8 mouse cellular contexts compared by ENCODE assay signal in the genomic region with DNA sequence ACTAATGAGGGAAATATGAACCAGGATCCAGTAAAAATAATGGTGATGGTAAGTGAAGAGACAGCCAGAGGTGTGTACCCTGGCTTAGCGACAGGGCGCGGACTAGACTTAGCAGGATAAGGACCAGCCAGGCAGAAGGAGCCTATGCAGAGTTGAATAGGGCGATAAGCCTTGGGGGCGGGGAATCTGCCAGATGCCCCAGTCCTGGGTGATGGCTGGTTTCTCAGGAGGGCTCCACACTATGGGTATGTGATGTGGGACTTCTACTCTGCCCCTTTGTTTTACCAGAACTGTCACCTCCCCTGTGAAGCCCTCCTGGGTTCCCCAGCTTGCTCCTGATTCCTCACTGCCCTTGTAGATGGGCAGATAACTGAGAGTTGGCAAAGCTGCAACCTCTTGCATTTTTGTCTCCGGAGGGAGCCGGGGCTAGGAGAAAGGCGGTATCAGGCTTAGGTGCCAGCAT. TPM values are rescaled to one million over a fixed set of nuclear protein-coding genes. Genes with fewer than 3 reads are reported as not detected.
DNase-seq lines count a peak whose midpoint lies in the region; ATAC-seq and TF ChIP-seq lines count a peak whose summit lies in the region.

No protein-coding gene starts in this region.

- ATAC-seq in cerebellum, adult (ENCODE audit: insufficient number of reproducible peaks, low FRiP score, low TSS enrichment) = no peak

- no peak for TF ChIP-seq POLR2A in cerebellum, adult 2 months (IDR thresholded peaks at IDR 0.05; ENCODE audit: borderline replicate concordance, insufficient read depth, low read length)

- peak overlapping the region; percentile 0 for H3K4me3 ChIP-seq in cerebellum, adult 2 months (replicated peaks; ENCODE audit: insufficient read depth, low read depth, low read length)
- H3K4me3 ChIP-seq in left cerebral cortex, adult 2 months = no peak overlapping the region
- peak overlapping the region; percentile 22 for H3K4me3 ChIP-seq in macrophage (ENCODE audit: inconsistent target)

- H3K27ac ChIP-seq in cerebellum, adult 2 months (ENCODE audit: insufficient read depth, low read length) = peak overlapping the region; percentile 90
- peak overlapping the region; percentile 89 for H3K27ac ChIP-seq in left cerebral cortex, adult 2 months
- H3K27ac ChIP-seq in macrophage = peak overlapping the region; percentile 99

- peaks cover 82% of the 10 kb centered on the region for H3K4me1 ChIP-seq in cerebellum, adult 2 months (ENCODE audit: control insufficient read depth, insufficient read depth, low read length)

- intact Hi-C loops in left cerebral cortex, adult 2 months (cut with DNase I) = no loop called here

- H3K36me3 ChIP-seq in macrophage (ENCODE audit: inconsistent target) = no peaks in the 10 kb centered on the region

- no peaks in the 10 kb centered on the region for H3K27me3 ChIP-seq in cerebellum, adult 2 months (ENCODE audit: control insufficient read depth, insufficient read depth, low read length)

- peak; percentile 44 to 59 for DNase-seq in cerebellum, adult 2 months
- no peak for DNase-seq in left cerebral cortex, adult 2 months (ENCODE audit: extremely low spot score in 1 of 2, low spot score in 2 of 2)
- DNase-seq in left cerebral cortex, adult 18-20 months (ENCODE audit: low spot score in 2 of 2) = no peak
- peak; percentile 69 to 76 for DNase-seq in spleen, postnatal 10 days (ENCODE audit: low spot score in 2 of 2)
- DNase-seq in frontal cortex, postnatal 25 days (ENCODE audit: low spot score in 2 of 2) = no peak
- DNase-seq in right cerebral cortex, adult 18-20 months = no peak

- peaks cover 88% of the 10 kb centered on the region for H3K79me2 ChIP-seq in macrophage (ENCODE audit: inconsistent target)

- WGBS in cerebellum, adult 2 months = 12% methylated on average over 8 of the region's 8 CpGs
- WGBS in macrophage (ENCODE audit: missing documents) = 77% methylated on average over 7 of the region's 8 CpGs

- TF ChIP-seq CTCF in cerebellum, adult 2 months (IDR thresholded peaks at IDR 0.05; ENCODE audit: borderline replicate concordance, insufficient read depth, low read depth, low read length) = no peak
- no peak for TF ChIP-seq CTCF in left cerebral cortex, adult 2 months (IDR thresholded peaks at IDR 0.05)

RNA-seq across cellular contexts. Expression of a gene that starts 6.4 kb away (rescaled TPM):
- polyA plus RNA-seq in cerebellum, adult 2 months (2012; rRNA removed) = 678 and 692 TPM in 2 replicates
- 100 to 1,000 TPM; 439 to 468 TPM for total RNA-seq in left cerebral cortex, adult 2 months (2021)
- 100 to 1,000 TPM; 526 to 554 TPM for total RNA-seq in left cerebral cortex, adult 18-20 months (2021)
- total RNA-seq in macrophage (2018; cell fraction: chromatin; rRNA removed) = 100 to 1,000 TPM in 24 of 26 experiments, 10 to 100 TPM in 2; 70.8 to 495 (median 240) TPM
- 100 to 1,000 TPM; 413 to 862 (median 571) TPM for total RNA-seq in macrophage (2018; cell fraction: cytosol; rRNA removed)
- total RNA-seq in macrophage (2018; cell fraction: nucleus; rRNA removed) = 100 to 1,000 TPM; 139 to 883 (median 221) TPM
- 633 to 940 TPM (median 770 TPM) in 3 replicates for polyA plus RNA-seq in macrophage (2018)

RNA-seq across cellular contexts. Expression of a gene that starts 6.9 kb away (rescaled TPM):
- polyA plus RNA-seq in cerebellum, adult 2 months (2012; rRNA removed) = 448 and 455 TPM in 2 replicates
- total RNA-seq in left cerebral cortex, adult 2 months (2021) = 100 to 1,000 TPM; 429 to 434 TPM
- 100 to 1,000 TPM; 421 to 438 TPM for total RNA-seq in left cerebral cortex, adult 18-20 months (2021)
- total RNA-seq in macrophage (2018; cell fraction: chromatin; rRNA removed) = 100 to 1,000 TPM in 11 of 26 experiments, 10 to 100 TPM in 14, 1 to 10 TPM in 1; 8.5 to 192 (median 76.8) TPM
- total RNA-seq in macrophage (2018; cell fraction: cytosol; rRNA removed) = 100 to 1,000 TPM; 185 to 377 (median 258) TPM
- 100 to 1,000 TPM in 19 of 26 experiments, 10 to 100 TPM in 7; 29.5 to 228 (median 114) TPM for total RNA-seq in macrophage (2018; cell fraction: nucleus; rRNA removed)
- polyA plus RNA-seq in macrophage (2018) = 139 to 428 TPM (median 314 TPM) in 3 replicates

RNA-seq across cellular contexts. Expression of a gene that starts 34.9 kb away (rescaled TPM):
- polyA plus RNA-seq in cerebellum, adult 2 months (2012; rRNA removed) = 50.0 and 50.2 TPM in 2 replicates
- 10 to 100 TPM; 23.7 to 26.4 TPM for total RNA-seq in left cerebral cortex, adult 2 months (2021)
- 10 to 100 TPM; 23.8 to 25.7 TPM for total RNA-seq in left cerebral cortex, adult 18-20 months (2021)
- 10 to 100 TPM in 21 of 26 experiments, 1 to 10 TPM in 5; 4.6 to 61.0 (median 34.9) TPM for total RNA-seq in macrophage (2018; cell fraction: chromatin; rRNA removed)
- 10 to 100 TPM in 12 of 26 experiments, 1 to 10 TPM in 14; 1.2 to 15.4 (median 9.5) TPM for total RNA-seq in macrophage (2018; cell fraction: cytosol; rRNA removed)
- 10 to 100 TPM in 18 of 26 experiments, 1 to 10 TPM in 8; 4.1 to 64.7 (median 23.5) TPM for total RNA-seq in macrophage (2018; cell fraction: nucleus; rRNA removed)
- 10.5 to 14.4 TPM (median 12.8 TPM) in 3 replicates for polyA plus RNA-seq in macrophage (2018)

Comparison
In these comparisons a context has a peak if more than half of its experiments do, and no peak if none do; other contexts are left out.
1. DNase-seq: peak in cerebellum, adult 2 months (2 of 2) and spleen, postnatal 10 days (2 of 2); none in left cerebral cortex, adult 2 months (0 of 2), left cerebral cortex, adult 18-20 months (0 of 2), frontal cortex, postnatal 25 days (0 of 2) and right cerebral cortex, adult 18-20 months (single experiment).
2. Peak in every context shown above with its lines, with median percentiles within 50 percentile points of each other: H3K27ac ChIP-seq.